Mouse (Mus musculus) MEL (cell line): ENCODE data around the gene Olfr160.

ENCODE experiments used
- CHD2 ChIP-seq: IDR thresholded peaks from 2 replicates; pipeline ENCODE4 v1.6.1; 2011; ENCODE audit warnings: low read length, improper control_type of control experiment
- CTCF ChIP-seq, 3 experiments: IDR thresholded peaks in 2 of 3; conservative IDR thresholded peaks in 1 of 3; 2 replicates each; pipeline ENCODE4 v1.5.1; 2011 to 2012; ENCODE audit warnings: low read length in 3 of 3, low read depth in 2 of 3, mild to moderate bottlenecking in 2 of 3, improper control_type of control experiment in 1 of 3, inconsistent platforms in 1 of 3, mixed read lengths in 1 of 3, moderate library complexity in 1 of 3; ENCODE audit not compliant: control insufficient read depth in 1 of 3, insufficient read depth in 1 of 3, poor library complexity in 1 of 3, severe bottlenecking in 1 of 3
- POLR2A ChIP-seq, 2 experiments: IDR thresholded peaks; 2 replicates each; pipeline ENCODE4 v1.6.1; 2011 to 2012; ENCODE audit warnings: low read length in 2 of 2, mild to moderate bottlenecking in 2 of 2, control low read depth in 1 of 2, improper control_type of control experiment in 1 of 2, low read depth in 1 of 2, moderate library complexity in 1 of 2; ENCODE audit not compliant: control insufficient read depth in 1 of 2, insufficient read depth in 1 of 2, poor library complexity in 1 of 2

- TF ChIP-seq CTCF (IDR thresholded peaks at IDR 0.05 in 2 of 3, conservative IDR thresholded peaks at IDR 0.05 in 1 of 3; ENCODE audit: control insufficient read depth in 1 of 3, insufficient read depth in 1 of 3, low read depth in 2 of 3, low read length in 3 of 3, poor library complexity in 1 of 3, severe bottlenecking in 1 of 3) (no peak), POLR2A (IDR thresholded peaks at IDR 0.05; ENCODE audit: control insufficient read depth in 1 of 2, insufficient read depth in 1 of 2, low read depth in 1 of 2, low read length in 2 of 2, poor library complexity in 1 of 2) (no peak), CHD2 (no peak)
Observed at GRCm38 (mm10) chr9:37761728-37762127, 45.7 kb upstream of the Olfr160 start.
